Mouse (Mus musculus) heart, adult 2 months (tissue): ENCODE results near the gene Anapc15.

Source experiments
- CTCF ChIP-seq: fragments of 200-600 bp; IDR thresholded peaks from 2 replicates; pipeline ENCODE4 v1.8.1; 2022; ENCODE audit warnings: antibody characterized with exemption, mild to moderate bottlenecking, moderate library complexity
- EP300 ChIP-seq: fragments of 200-500 bp; IDR thresholded peaks from 2 replicates; pipeline ENCODE4 v1.6.1; 2011; ENCODE audit warnings: low read depth, low read length, control low read depth; ENCODE audit not compliant: insufficient read depth
- POLR2A ChIP-seq: fragments of 200-500 bp; IDR thresholded peaks from 2 replicates; pipeline ENCODE4 v1.6.1; 2011; ENCODE audit warnings: mild to moderate bottlenecking, low read depth, low read length, control low read depth; ENCODE audit not compliant: insufficient read depth

GRCm38 (mm10) chr7:101837606-101838471 lies 25.7 kb upstream of the Anapc15 start, which contains the start of gene Inppl1:
- TF ChIP-seq CTCF (peak; percentile 68), POLR2A (peak; percentile 84), EP300 (0 out of 2 replicates have a peak, but pooled peaks have one; percentile 5)
